Mouse (Mus musculus) liver (tissue): Measurements from ENCODE around the gene Myh14.
A peak's percentile ranks its signal among the peaks of the same experiment; 100 is the strongest.

Experiments used
- DNase-seq: peaks from one replicate; pipeline ENCODE4 v3.0.0-alpha.2; 2020; ENCODE audit warnings: mixed read lengths

Myh14 gene

DNA sequence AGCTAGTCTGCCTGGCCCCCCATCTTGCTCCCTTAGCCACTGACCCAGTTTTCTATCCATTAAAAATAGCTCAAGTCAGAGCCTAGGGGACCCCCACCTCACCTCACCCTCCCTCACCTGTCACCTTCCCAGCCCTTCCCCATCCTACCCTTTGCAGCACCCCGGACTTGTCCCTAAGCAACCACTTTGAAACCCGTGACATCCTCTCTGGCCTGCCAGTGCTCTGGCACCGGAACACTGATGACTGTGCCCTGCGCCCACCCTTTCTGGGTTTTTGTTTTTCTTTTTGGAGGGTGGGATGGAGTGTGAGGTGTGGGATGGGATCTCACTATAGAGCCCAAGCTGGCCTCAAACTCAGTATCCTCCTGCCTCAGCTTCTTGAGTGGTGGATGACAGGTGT lies 73.0 kb downstream of the Myh14 start:
- no peak for DNase-seq

GRCm38 (mm10) chr7:44596996-44597538 lies 73.6 kb downstream of the Myh14 start:
- DNase-seq = no peak

DNA sequence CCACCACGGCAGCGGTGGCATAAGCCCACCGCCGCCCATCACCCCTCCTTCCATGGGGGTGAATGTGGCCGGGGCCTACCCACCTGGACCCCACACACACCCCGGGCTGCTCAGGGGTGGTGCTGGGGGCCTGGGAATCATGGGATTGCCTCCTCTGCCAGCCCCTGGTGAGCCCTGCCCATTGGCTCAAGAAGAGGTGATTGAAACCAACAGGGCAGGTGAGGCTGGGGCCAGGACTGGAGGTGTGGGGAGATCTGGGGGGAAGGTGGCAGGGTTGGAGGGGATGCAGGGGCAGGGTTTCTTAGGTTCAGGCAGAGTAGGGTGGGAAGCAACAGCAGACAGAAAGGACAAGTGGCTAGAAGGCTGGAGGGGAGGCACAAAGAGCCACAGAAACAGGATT lies 74.6 kb downstream of the Myh14 start:
- no peak for DNase-seq

- DNase-seq = no peak
These were observed 75.5 kb downstream of the Myh14 start for GRCm38 (mm10) chr7:44595131-44595561.

- DNase-seq = no peak
These were observed 76.4 kb downstream of the Myh14 start for GRCm38 (mm10) chr7:44594291-44594690.

GRCm38 (mm10) chr7:44593775-44594174 lies 76.9 kb downstream of the Myh14 start:
- DNase-seq = peak; percentile 75

- no peak for DNase-seq
These were observed 77.6 kb downstream of the Myh14 start for GRCm38 (mm10) chr7:44593051-44593450.

DNA sequence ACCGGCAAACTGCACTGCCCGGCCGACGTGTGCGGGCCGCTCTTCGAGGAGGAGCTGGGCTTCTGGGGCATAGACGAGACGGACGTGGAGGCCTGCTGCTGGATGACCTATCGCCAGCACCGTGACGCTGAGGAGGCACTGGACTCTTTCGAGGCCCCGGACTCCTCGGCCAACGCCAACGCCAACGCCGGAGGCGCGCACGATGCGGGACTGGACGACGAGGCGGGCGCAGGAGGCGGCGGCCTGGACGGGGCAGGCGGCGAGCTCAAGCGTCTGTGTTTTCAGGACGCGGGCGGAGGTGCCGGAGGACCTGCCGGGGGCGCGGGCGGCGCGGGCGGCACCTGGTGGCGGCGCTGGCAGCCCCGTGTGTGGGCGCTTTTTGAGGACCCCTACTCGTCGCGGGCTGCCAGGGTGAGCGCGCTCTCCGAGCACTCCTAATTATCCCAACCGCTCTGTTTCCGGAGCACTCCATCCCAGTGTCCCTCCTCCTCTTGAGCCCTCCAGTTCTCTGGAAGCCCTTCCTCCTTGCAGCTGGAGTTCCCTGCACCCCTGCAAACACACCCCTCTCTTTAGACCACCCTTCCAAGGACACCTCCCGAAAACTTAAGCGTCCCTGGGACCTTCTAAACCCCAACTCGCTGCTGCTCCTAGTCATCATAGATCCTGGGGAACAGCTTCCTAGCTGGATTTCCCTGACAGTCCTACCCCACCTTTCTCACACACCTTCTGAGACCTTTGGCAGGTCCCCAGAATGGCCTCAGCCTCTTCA lies 79.1 kb downstream of the Myh14 start:
- no peak for DNase-seq

- peak; percentile 89 for DNase-seq
These were observed 80.0 kb downstream of the Myh14 start, which contains the start of gene Kcnc3 for GRCm38 (mm10) chr7:44590402-44591347. Gene Kcnc3 (plus strand): TSS chr7:44590664.

DNA sequence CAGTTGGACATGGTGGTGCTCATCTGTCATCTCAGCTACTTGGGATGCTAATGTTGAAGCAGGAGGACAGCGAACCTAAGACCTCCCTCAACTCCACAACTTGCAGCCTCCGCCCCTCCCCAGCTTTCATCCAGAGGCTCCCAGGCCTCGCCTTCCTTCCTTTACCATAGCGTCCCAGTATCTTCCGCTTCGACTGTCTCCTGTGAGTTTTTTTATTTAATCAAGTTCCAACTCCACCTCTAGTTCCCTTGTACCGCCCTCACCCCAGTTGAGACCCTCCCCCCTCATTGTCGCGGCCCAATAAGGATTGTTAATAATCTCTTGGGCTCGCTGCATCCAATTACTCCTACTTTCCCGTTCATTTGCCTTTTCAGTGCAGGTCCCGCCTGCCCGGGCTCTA lies 80.7 kb downstream of the Myh14 start:
- DNase-seq = no peak

GRCm38 (mm10) chr7:44589149-44589548 lies 81.5 kb downstream of the Myh14 start:
- DNase-seq = peak; percentile 72

GRCm38 (mm10) chr7:44588338-44588737 lies 82.3 kb downstream of the Myh14 start:
- no peak for DNase-seq

GRCm38 (mm10) chr7:44587676-44588075 lies 83.0 kb downstream of the Myh14 start:
- no peak for DNase-seq

DNA sequence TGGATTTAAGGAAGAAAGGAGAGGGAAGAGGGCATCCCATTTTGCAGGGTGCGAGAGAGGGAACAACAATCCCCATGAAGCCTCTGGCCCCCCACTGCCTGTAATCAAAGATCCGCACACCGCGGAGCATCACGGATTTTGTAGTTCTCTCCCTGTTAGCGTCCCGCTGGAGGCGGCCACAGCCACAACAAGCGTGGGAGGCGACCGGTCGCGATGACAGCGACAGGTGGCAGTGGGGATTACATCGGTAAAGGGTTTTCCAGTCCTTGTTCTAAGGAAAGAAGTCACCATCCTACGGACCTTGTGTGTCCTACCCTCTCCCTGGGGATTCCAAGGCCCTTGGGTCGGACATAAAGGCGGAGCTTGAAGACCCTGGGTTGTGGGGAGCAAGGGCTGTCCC lies 83.7 kb downstream of the Myh14 start:
- peak; percentile 14 for DNase-seq

- DNase-seq = no peak
These were observed 84.1 kb downstream of the Myh14 start for GRCm38 (mm10) chr7:44586518-44586917.

DNA sequence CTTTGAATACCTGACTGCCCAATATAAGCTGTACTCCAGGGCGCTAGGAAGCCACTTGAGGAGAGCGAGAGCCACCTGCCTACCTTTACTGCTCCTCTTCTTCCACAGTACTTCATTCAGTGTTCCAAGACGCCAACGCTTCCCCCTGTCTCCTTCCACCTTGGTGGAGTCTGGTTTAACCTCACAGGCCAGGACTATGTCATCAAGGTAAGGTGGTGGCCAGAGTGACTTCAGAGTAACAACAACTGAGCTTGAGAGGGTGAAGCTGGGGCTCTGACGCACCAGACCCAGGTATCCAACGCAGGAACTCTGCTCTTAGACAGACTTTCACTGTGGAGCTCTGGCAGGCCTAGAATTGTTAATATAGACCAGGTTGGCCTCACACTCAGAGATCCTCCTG lies 85.0 kb downstream of the Myh14 start:
- DNase-seq = no peak

- no peak for DNase-seq
These were observed 85.7 kb downstream of the Myh14 start for GRCm38 (mm10) chr7:44584921-44585320.

GRCm38 (mm10) chr7:44584265-44584804 lies 86.3 kb downstream of the Myh14 start:
- no peak for DNase-seq

DNA sequence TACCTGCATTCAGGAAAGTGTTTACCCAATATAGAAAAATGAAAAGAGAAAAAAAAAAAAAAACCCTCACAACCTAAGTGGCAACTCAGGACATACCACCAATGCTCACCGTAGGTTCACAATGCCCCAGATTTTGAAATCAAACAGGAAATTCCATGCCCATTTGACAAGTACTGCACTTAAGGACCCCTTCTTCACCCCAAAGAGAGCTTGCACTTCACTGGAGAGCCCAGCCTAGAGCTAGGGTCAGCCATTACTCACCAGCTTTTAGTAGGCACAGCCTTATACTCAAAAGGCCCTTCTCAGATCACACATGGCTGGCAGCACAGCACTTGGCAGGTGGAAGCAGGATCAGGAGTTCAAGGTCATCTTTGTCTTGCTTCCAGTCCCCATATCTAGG lies 87.5 kb downstream of the Myh14 start:
- DNase-seq = no peak

DNA sequence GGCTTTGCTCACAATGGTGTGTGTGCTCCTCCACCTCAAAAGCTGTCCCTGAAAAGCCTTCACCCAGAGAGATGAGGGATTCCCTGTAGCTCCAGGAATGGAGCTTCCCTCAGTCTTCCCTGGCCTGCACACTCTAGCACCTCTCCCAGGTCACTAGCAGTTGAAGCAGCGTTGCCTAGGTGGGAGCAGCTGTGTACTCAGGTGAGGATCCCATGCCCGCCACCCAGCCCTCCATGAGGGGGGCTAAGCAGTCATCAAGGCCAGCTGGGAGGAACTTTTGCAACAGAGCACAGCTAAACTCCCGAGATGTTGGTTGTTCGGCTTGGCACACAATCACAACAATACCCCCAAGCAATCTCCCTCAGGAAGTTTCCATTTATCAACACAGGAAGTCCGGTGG lies 87.9 kb downstream of the Myh14 start:
- no peak for DNase-seq

- no peak for DNase-seq
These were observed 89.0 kb downstream of the Myh14 start for GRCm38 (mm10) chr7:44581637-44582036.

GRCm38 (mm10) chr7:44576333-44576844 lies 94.3 kb downstream of the Myh14 start:
- DNase-seq = no peak

GRCm38 (mm10) chr7:44572956-44573484 lies 97.6 kb downstream of the Myh14 start:
- no peak for DNase-seq
